8 mouse cellular contexts compared by ENCODE assay signal in genomic region chr17:25801029-25801428, GRCm38 (mm10). TPM values are rescaled to one million over a fixed set of nuclear protein-coding genes. Genes with fewer than 3 reads are reported as not detected.
DNase-seq lines count a peak whose midpoint lies in the region; ATAC-seq and TF ChIP-seq lines count a peak whose summit lies in the region.

No protein-coding gene starts in this region.

- no peak for ATAC-seq in midbrain, embryonic 14.5 days (ENCODE audit: low FRiP score, low TSS enrichment)
- ATAC-seq in midbrain, embryonic 15.5 days (replicated peaks): no peak
- ATAC-seq in Patski: peak; percentile 44
- ATAC-seq in hematopoietic stem cell, adult 5-6 weeks (replicated peaks in 1 of 2; ENCODE audit: insufficient read depth in 1 of 2, low FRiP score in 2 of 2, low TSS enrichment in 1 of 2, low read depth in 1 of 2, poor library complexity in 2 of 2, severe bottlenecking in 2 of 2): peak; percentile 81 to 83
- ATAC-seq in neural tube, embryonic 11.5 days (ENCODE audit: insufficient read depth, low FRiP score, low TSS enrichment): no peak

- no peaks in the 10 kb centered on the region for H3K27me3 ChIP-seq in midbrain, embryonic 14.5 days (ENCODE audit: control insufficient read depth, insufficient read depth, low read length)
- H3K27me3 ChIP-seq in midbrain, embryonic 15.5 days (replicated peaks): no peaks in the 10 kb centered on the region; the same call in 1 of the 2 replicates
- no peaks in the 10 kb centered on the region for H3K27me3 ChIP-seq in Patski
- H3K27me3 ChIP-seq in neural tube, embryonic 11.5 days (ENCODE audit: control insufficient read depth, insufficient read depth, low read length): no peaks in the 10 kb centered on the region

- H3K4me3 ChIP-seq in midbrain, embryonic 14.5 days (replicated peaks; ENCODE audit: low read depth, low read length): no peak overlapping the region
- no peak overlapping the region for H3K4me3 ChIP-seq in midbrain, embryonic 15.5 days
- H3K4me3 ChIP-seq in neural tube, embryonic 11.5 days (ENCODE audit: low read depth, low read length): no peak overlapping the region

- POLR2A ChIA-PET in Patski (lab: Charles Lee): interaction anchor here (0.7 kb wide), 1 partner anchor 403 kb away, joined by 3 read pairs; no protein-coding TSS in a partner anchor

- no peak overlapping the region for H3K27ac ChIP-seq in midbrain, embryonic 14.5 days (replicated peaks; ENCODE audit: low read depth, low read length)
- no peak overlapping the region for H3K27ac ChIP-seq in midbrain, embryonic 15.5 days
- no peak overlapping the region for H3K27ac ChIP-seq in neural tube, embryonic 11.5 days (ENCODE audit: low read depth, low read length)

- CTCF ChIA-PET in Patski (lab: Charles Lee): interaction anchor here (0.6 to 2.3 kb wide), 11 partner anchors 10 to 73 kb away, joined by 3 to 11 read pairs (median 6); partner anchors contain the start of genes Chtf18, Fam173a, Haghl and Narfl

- H3K9ac ChIP-seq in midbrain, embryonic 14.5 days (replicated peaks; ENCODE audit: low read length): no peak overlapping the region
- no peak overlapping the region for H3K9ac ChIP-seq in midbrain, embryonic 15.5 days
- H3K9ac ChIP-seq in neural tube, embryonic 11.5 days (ENCODE audit: low read length): no peak overlapping the region

- DNase-seq in midbrain, embryonic 14.5 days: peak; percentile 90
- DNase-seq in Patski (ENCODE audit: low read depth, low spot score): no peak
- DNase-seq in cerebellum, postnatal 36 days: peak; percentile 64 to 77
- DNase-seq in left cerebral cortex, postnatal 25 days (ENCODE audit: low spot score in 2 of 2): peak; percentile 70 to 80
- DNase-seq in neural tube, embryonic 11.5 days (ENCODE audit: low spot score): peak; percentile 74
- DNase-seq in urinary bladder, postnatal 10 days (ENCODE audit: low spot score): no peak

- intact Hi-C loops in left cerebral cortex, postnatal 25 days (cut with DNase I): loop anchor here (1.0 to 5.0 kb wide), 5 partner anchors 28 to 324 kb away; partner anchors contain the start of gene Narfl

- peaks cover 31% of the 10 kb centered on the region for H3K4me1 ChIP-seq in midbrain, embryonic 14.5 days (ENCODE audit: control insufficient read depth, insufficient read depth, low read length)
- peaks cover 44% of the 10 kb centered on the region for H3K4me1 ChIP-seq in midbrain, embryonic 15.5 days
- peaks cover 19% of the 10 kb centered on the region for H3K4me1 ChIP-seq in neural tube, embryonic 11.5 days (ENCODE audit: control insufficient read depth, insufficient read depth, low read length)

- no peaks in the 10 kb centered on the region for H3K36me3 ChIP-seq in midbrain, embryonic 14.5 days (ENCODE audit: control insufficient read depth, insufficient read depth, low read length)
- H3K36me3 ChIP-seq in midbrain, embryonic 15.5 days (replicated peaks): no peaks in the 10 kb centered on the region
- no peaks in the 10 kb centered on the region for H3K36me3 ChIP-seq in neural tube, embryonic 11.5 days (ENCODE audit: control insufficient read depth, insufficient read depth, low read length)

- no peak overlapping the region for H3K4me2 ChIP-seq in midbrain, embryonic 14.5 days (ENCODE audit: low read length)
- no peak overlapping the region for H3K4me2 ChIP-seq in midbrain, embryonic 15.5 days
- no peak overlapping the region for H3K4me2 ChIP-seq in neural tube, embryonic 11.5 days (ENCODE audit: low read depth)

- 6% methylated on average over 6 of the region's 6 CpGs for WGBS in midbrain, embryonic 14.5 days
- 11% methylated on average over 6 of the region's 6 CpGs for WGBS in midbrain, embryonic 15.5 days
- WGBS in neural tube, embryonic 11.5 days: 8% methylated on average over 6 of the region's 6 CpGs

- TF ChIP-seq CTCF in Patski (IDR thresholded peaks at IDR 0.05): no peak

- no peaks in the 10 kb centered on the region for H3K9me3 ChIP-seq in midbrain, embryonic 14.5 days (ENCODE audit: control insufficient read depth, low read length)
- no peaks in the 10 kb centered on the region for H3K9me3 ChIP-seq in midbrain, embryonic 15.5 days
- H3K9me3 ChIP-seq in neural tube, embryonic 11.5 days (ENCODE audit: control insufficient read depth, low read length): no peaks in the 10 kb centered on the region

- in situ Hi-C loops in Patski (cut with MboI; ENCODE audit: low pct_unique_long_range_greater_than_20kb): loop anchor here (5.0 kb wide), 2 partner anchors 34 to 69 kb away; no protein-coding TSS in a partner anchor

RNA-seq across cellular contexts. Expression of gene Metrn, which starts 4.1 kb away (rescaled TPM):
- polyA plus RNA-seq in midbrain, embryonic 14.5 days (2014; fragmentation: Nextera tagmentation; extraction: Ambion mirVana): 5.8 and 9.7 TPM in 2 replicates
- polyA plus RNA-seq in midbrain, embryonic 15.5 days (2015; fragmentation: Nextera tagmentation; extraction: Ambion mirVana): 32.6 and 36.3 TPM in 2 replicates
- 39.8 TPM for polyA plus RNA-seq in Patski (2021)
- total RNA-seq in hematopoietic stem cell, adult 5-6 weeks (2017): 24.9 and 26.5 TPM in 2 replicates
- total RNA-seq in left cerebral cortex, postnatal 25 days (2021): 10 to 100 TPM; 72.5 to 86.7 TPM
- polyA plus RNA-seq in neural tube, embryonic 11.5 days (2014; fragmentation: Nextera tagmentation; extraction: Ambion mirVana): 29.4 and 38.8 TPM in 2 replicates

RNA-seq across cellular contexts. Expression of gene AC134908.4, which starts 5.6 kb away (rescaled TPM):
- polyA plus RNA-seq in midbrain, embryonic 14.5 days (2014; fragmentation: Nextera tagmentation; extraction: Ambion mirVana): not detected in 2 replicates
- polyA plus RNA-seq in midbrain, embryonic 15.5 days (2015; fragmentation: Nextera tagmentation; extraction: Ambion mirVana): 1.3 TPM in 1 of 2 replicates, not detected in the other
- 0.09 TPM for polyA plus RNA-seq in Patski (2021)
- not detected in 2 replicates for total RNA-seq in hematopoietic stem cell, adult 5-6 weeks (2017)
- total RNA-seq in left cerebral cortex, postnatal 25 days (2021): 1 to 10 TPM in 1 of 2 experiments, not detected in 1; 1.0 TPM
- 0.78 TPM in 1 of 2 replicates, not detected in the other for polyA plus RNA-seq in neural tube, embryonic 11.5 days (2014; fragmentation: Nextera tagmentation; extraction: Ambion mirVana)

RNA-seq across cellular contexts. Expression of gene Fbxl16, which starts 7.9 kb away (rescaled TPM):
- polyA plus RNA-seq in midbrain, embryonic 14.5 days (2014; fragmentation: Nextera tagmentation; extraction: Ambion mirVana): 37.2 and 39.8 TPM in 2 replicates
- polyA plus RNA-seq in midbrain, embryonic 15.5 days (2015; fragmentation: Nextera tagmentation; extraction: Ambion mirVana): 50.8 and 50.9 TPM in 2 replicates
- polyA plus RNA-seq in Patski (2021): 4.0 TPM
- total RNA-seq in hematopoietic stem cell, adult 5-6 weeks (2017): 0.06 TPM in 1 of 2 replicates, not detected in the other
- 100 to 1,000 TPM; 648 to 673 TPM for total RNA-seq in left cerebral cortex, postnatal 25 days (2021)
- 13.2 and 14.7 TPM in 2 replicates for polyA plus RNA-seq in neural tube, embryonic 11.5 days (2014; fragmentation: Nextera tagmentation; extraction: Ambion mirVana)

RNA-seq across cellular contexts. Expression of gene Fam173a, which starts 8.3 kb away (rescaled TPM):
- polyA plus RNA-seq in midbrain, embryonic 14.5 days (2014; fragmentation: Nextera tagmentation; extraction: Ambion mirVana): 89.0 and 103 TPM in 2 replicates
- polyA plus RNA-seq in midbrain, embryonic 15.5 days (2015; fragmentation: Nextera tagmentation; extraction: Ambion mirVana): 92.6 and 93.7 TPM in 2 replicates
- polyA plus RNA-seq in Patski (2021): 73.5 TPM
- 21.1 and 33.3 TPM in 2 replicates for total RNA-seq in hematopoietic stem cell, adult 5-6 weeks (2017)
- 10 to 100 TPM; 79.7 to 82.2 TPM for total RNA-seq in left cerebral cortex, postnatal 25 days (2021)
- 65.7 and 66.6 TPM in 2 replicates for polyA plus RNA-seq in neural tube, embryonic 11.5 days (2014; fragmentation: Nextera tagmentation; extraction: Ambion mirVana)

RNA-seq across cellular contexts. Expression of gene Ccdc78, which starts 14.6 kb away (rescaled TPM):
- polyA plus RNA-seq in midbrain, embryonic 14.5 days (2014; fragmentation: Nextera tagmentation; extraction: Ambion mirVana): 0.18 and 0.20 TPM in 2 replicates
- polyA plus RNA-seq in midbrain, embryonic 15.5 days (2015; fragmentation: Nextera tagmentation; extraction: Ambion mirVana): 0.24 and 0.44 TPM in 2 replicates
- polyA plus RNA-seq in Patski (2021): 0.30 TPM
- 0.38 TPM in 1 of 2 replicates, not detected in the other for total RNA-seq in hematopoietic stem cell, adult 5-6 weeks (2017)
- under 1 TPM in 1 of 2 experiments, not detected in 1; 0.21 TPM for total RNA-seq in left cerebral cortex, postnatal 25 days (2021)
- polyA plus RNA-seq in neural tube, embryonic 11.5 days (2014; fragmentation: Nextera tagmentation; extraction: Ambion mirVana): 0.15 and 0.34 TPM in 2 replicates

Comparison
In these comparisons a context has a peak if more than half of its experiments do, and no peak if none do; other contexts are left out.
1. ATAC-seq: peak in Patski (single experiment) and hematopoietic stem cell, adult 5-6 weeks (2 of 2); none in midbrain, embryonic 14.5 days (single experiment), midbrain, embryonic 15.5 days (single experiment) and neural tube, embryonic 11.5 days (single experiment).
2. DNase-seq: peak in midbrain, embryonic 14.5 days (single experiment), cerebellum, postnatal 36 days (2 of 2), left cerebral cortex, postnatal 25 days (2 of 2) and neural tube, embryonic 11.5 days (single experiment); none in Patski (single experiment) and urinary bladder, postnatal 10 days (single experiment).